Mouse (Mus musculus) hindbrain, embryonic 10.5 days (tissue): ENCODE results near the gene Sec61b. TPM values are rescaled to one million over a fixed set of nuclear protein-coding genes. Genes with fewer than 3 reads are reported as not detected.

Experiments used
- polyA plus RNA-seq: library from polyadenylated mRNA; unstranded; fragments of >200 nt; fragmentation: Nextera tagmentation; extraction: Ambion mirVana; gene quantifications from 2 replicates; pipeline ENCODE4 v1.2.1, GENCODE M21; 2016

Sec61b gene
- polyA plus RNA-seq, 1 experiment from 2014 or later = 396 TPM

Other genes starting within 250 kb of the Sec61b start
- 85.8 and 92.0 TPM in 2 replicates for gene Tgfbr1, start 121.4 kb upstream of the Sec61b start, polyA plus RNA-seq
- gene Alg2, start 325 bp upstream of the Sec61b start, polyA plus RNA-seq = 94.9 and 120 TPM in 2 replicates